Mouse (Mus musculus): ENCODE measurements around the gene Borcs5. TPM values are rescaled to one million over a fixed set of nuclear protein-coding genes. Genes with fewer than 3 reads are reported as not detected.

Gene Borcs5
- total RNA-seq, 2 experiments from 2014 or later: 9.1 to 10.3 TPM

DNA sequence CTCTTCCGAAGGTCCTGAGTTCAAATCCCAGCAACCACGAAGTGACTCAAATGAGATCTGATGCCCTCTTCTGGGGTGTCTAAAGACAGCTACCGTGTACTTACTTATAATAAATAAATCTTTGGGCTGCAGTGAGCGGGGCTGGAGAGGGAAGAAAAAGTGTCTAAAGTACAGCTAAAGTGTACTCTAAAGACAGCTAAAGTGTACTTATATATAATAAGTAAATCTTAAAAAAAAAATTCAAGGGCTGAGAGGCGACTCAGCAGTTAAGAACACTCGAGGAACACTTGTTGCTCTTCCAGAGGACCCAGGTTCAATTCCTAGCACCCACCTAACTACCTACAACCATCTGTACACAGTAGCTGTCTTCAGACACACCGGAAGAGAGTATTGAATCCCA is 106.6 kb downstream of the Borcs5 start:
- intact Hi-C loops (cut with DNase I): no loop called here
- DNase-seq (ENCODE audit: low spot score): no peak

DNA sequence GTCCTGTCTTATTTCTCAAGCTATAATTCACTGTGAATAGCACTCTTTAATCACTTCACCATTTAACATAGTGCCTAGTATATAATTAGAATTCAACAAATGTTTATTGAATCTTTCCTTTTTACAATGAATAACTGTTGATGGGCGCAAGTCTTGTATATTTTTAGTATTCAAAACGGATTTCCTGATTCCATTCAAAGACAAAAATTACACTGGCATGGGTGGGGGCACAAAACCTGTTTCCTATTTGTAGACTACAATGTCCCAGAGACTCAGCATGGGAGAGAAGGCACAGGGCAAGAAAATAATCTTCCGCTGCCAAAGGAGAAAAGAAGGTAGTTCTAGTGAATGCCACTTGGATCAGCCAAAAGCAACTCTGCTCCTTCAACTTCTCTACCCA is 108.8 kb downstream of the Borcs5 start:
- no peak for DNase-seq (ENCODE audit: low spot score)
- intact Hi-C loops (cut with DNase I): no loop called here

DNA sequence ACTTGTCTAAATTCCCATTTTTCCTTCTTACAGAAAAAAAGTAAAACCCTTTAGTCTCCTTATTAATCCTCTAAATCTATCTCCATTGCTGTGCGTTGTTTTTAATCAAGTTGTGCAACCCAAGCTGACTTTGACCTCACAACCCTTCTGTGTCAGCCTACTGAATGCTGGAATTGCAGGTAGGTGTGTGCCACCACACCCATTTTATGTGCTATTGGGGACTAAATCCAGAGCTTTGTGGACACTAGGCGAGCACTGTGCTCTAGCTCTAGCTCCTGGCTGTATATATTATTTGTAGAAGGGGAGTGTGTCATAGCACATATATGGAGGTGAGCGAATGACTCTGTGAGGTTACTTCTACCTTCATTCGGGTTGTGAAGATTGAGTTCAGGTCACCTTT is 111.8 kb downstream of the Borcs5 start:
- intact Hi-C loops (cut with DNase I): no loop called here
- no peak for DNase-seq (ENCODE audit: low spot score)

DNA sequence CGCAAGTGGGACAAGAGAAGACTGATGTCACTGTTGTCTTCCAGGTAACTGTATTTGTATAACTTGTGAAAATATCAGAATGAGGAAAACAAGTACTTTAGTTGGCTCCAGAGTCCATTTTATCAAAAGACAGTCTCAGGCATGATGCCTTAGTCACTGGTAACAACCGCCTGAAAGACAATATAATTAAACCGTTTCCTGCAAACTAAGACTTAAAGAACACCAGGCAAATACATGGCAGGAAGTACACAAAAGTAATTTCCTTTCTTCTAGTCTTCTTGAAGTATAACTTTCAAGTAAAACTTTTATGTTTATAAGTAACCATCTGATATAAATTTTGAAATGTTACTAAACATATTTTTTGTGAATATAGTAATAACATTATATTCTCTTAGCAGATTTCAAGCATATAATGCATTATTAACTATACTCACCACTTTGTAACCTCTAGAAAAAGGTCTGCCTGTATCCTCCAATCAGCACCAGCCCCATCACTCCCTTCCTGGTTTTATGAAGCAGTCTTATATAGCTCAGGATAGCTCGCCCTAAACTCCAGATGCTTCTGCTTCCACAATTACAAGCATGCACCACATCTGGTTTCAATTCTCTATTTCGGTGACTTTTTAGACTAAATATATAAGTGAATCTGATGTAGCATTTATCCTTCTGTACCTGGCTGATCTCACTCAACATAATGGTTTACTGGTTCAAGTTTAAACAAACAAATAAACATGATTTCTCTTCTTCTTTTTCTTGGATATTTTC is 112.8 kb downstream of the Borcs5 start:
- intact Hi-C loops (cut with DNase I): no loop called here
- DNase-seq (ENCODE audit: low spot score): no peak

DNA sequence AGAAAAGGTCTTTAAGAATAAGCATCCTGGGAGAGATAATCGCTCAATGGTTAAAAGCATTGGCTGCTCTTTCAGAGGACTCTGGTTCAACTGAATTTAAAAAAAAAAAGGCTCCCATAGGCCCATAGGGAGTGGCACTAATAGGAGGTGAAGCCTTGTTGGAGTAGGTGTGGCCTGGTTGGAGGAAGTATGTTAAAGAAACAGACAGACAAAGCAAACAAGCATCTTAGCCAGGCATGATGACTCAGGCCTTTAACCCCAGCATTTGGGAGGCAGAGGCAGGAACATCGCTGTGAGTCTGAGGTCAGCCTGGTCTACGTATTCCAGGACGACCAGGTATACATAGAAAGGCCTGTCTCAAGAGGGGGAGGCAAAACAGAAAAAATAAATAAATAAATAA is 114.1 kb downstream of the Borcs5 start:
- no peak for DNase-seq (ENCODE audit: low spot score)
- intact Hi-C loops (cut with DNase I): no loop called here

DNA sequence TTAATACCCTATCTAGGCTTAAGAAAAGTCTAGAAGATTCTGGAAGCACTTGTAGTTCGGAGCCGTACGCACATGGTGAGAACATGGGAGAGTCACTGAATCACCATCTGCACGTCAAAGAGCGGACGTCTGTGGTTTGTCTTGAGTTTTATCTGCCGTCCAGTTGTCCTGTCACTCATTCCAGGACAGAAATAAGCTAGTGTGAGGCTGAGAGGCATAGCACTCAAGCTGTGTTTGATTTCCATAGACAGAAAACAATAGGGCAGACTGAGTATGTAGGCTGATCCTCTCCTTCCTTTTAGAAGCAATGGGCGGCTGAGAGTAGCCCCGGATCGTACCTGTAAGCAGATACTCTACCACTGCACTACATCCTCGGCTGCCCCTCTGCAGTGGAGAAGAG is 114.5 kb downstream of the Borcs5 start:
- DNase-seq (ENCODE audit: low spot score): no peak
- intact Hi-C loops (cut with DNase I): no loop called here

DNA sequence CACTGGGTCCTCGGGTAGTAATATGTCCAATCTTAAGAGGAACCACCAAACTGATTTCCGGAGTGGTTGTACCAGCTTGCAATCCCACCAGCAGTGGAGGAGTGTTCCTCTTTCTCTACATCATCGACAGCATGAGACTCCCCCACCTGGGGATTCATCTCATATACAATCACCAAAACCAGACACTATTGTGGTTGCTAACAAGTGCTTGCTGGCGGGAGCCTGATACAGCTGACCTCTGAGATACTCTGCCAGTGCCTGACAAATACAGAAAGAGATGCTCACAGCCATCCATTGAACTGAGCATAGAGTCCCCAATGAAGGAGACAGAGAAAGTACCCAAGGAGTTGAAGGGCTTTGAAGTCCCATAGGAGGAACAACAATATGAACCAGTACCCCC is 116.7 kb downstream of the Borcs5 start:
- intact Hi-C loops (cut with DNase I): loop anchor here (5.0 kb wide), 1 partner anchor 34 kb away; no protein-coding TSS in a partner anchor
- no peak for DNase-seq (ENCODE audit: low spot score)

Other genes starting within 250 kb of the Borcs5 start
- not detected for gene Bcl2l14, start 243.2 kb upstream of the Borcs5 start, total RNA-seq (2021)
- gene Lrp6, start 72.5 kb upstream of the Borcs5 start, total RNA-seq (2021): 10 to 100 TPM; 55.3 to 59.1 TPM
- gene Mansc1, start 7.0 kb upstream of the Borcs5 start, total RNA-seq (2021): 1 to 10 TPM; 5.5 TPM
- gene Dusp16, start 153.1 kb downstream of the Borcs5 start, total RNA-seq (2021): 10 to 100 TPM; 22.8 TPM
- 10 to 100 TPM; 11.5 to 12.1 TPM for gene Crebl2, start 190.6 kb downstream of the Borcs5 start, total RNA-seq (2021)